Mouse (Mus musculus): ENCODE results near the gene Letm1.

Letm1 gene

GRCm38 (mm10) chr5:33707163-33707562, 75.5 kb downstream of the Letm1 start:
- no peak for DNase-seq (ENCODE audit: low spot score in 2 of 2)

GRCm38 (mm10) chr5:33706350-33706629, 76.3 kb downstream of the Letm1 start:
- DNase-seq (ENCODE audit: low spot score in 2 of 2), result no peak

- no peak for DNase-seq (ENCODE audit: low spot score in 2 of 2)
These were observed 76.8 kb downstream of the Letm1 start for GRCm38 (mm10) chr5:33705612-33706349.

- DNase-seq (ENCODE audit: low spot score in 2 of 2), result no peak
These were observed 77.5 kb downstream of the Letm1 start for GRCm38 (mm10) chr5:33704945-33705611.

- no peak for DNase-seq (ENCODE audit: low spot score in 2 of 2)
These were observed 78.6 kb downstream of the Letm1 start for GRCm38 (mm10) chr5:33703999-33704398.

GRCm38 (mm10) chr5:33701832-33702231, 80.8 kb downstream of the Letm1 start:
- DNase-seq (ENCODE audit: low spot score in 2 of 2), result no peak

GRCm38 (mm10) chr5:33700010-33700409, 82.6 kb downstream of the Letm1 start:
- DNase-seq (ENCODE audit: low spot score in 2 of 2), result no peak

- no peak for DNase-seq (ENCODE audit: low spot score in 2 of 2)
These were observed 83.9 kb downstream of the Letm1 start for GRCm38 (mm10) chr5:33698669-33699068.

- DNase-seq (ENCODE audit: low spot score in 2 of 2), result no peak
These were observed 84.6 kb downstream of the Letm1 start for GRCm38 (mm10) chr5:33697947-33698512.

GRCm38 (mm10) chr5:33697534-33697933, 85.1 kb downstream of the Letm1 start:
- no peak for DNase-seq (ENCODE audit: low spot score in 2 of 2)

- no peak for DNase-seq (ENCODE audit: low spot score in 2 of 2)
These were observed 86.2 kb downstream of the Letm1 start for GRCm38 (mm10) chr5:33696430-33696829.

GRCm38 (mm10) chr5:33695718-33696121, 86.9 kb downstream of the Letm1 start:
- DNase-seq (ENCODE audit: low spot score in 2 of 2), result no peak

- no peak for DNase-seq (ENCODE audit: low spot score in 2 of 2)
These were observed 87.5 kb downstream of the Letm1 start for GRCm38 (mm10) chr5:33694848-33695717.

- no peak for DNase-seq (ENCODE audit: low spot score in 2 of 2)
These were observed 88.2 kb downstream of the Letm1 start for GRCm38 (mm10) chr5:33694461-33694847.

- DNase-seq (ENCODE audit: low spot score in 2 of 2), result no peak
These were observed 90.2 kb downstream of the Letm1 start for GRCm38 (mm10) chr5:33692393-33692792.

GRCm38 (mm10) chr5:33689852-33690645, 92.6 kb downstream of the Letm1 start:
- DNase-seq (ENCODE audit: low spot score in 2 of 2), result no peak
